Mouse (Mus musculus) left cerebral cortex, adult 11 months (tissue): ENCODE measurements around the gene Ripor3.

Source experiments
- DNase-seq: peaks from one replicate; pipeline ENCODE4 v3.0.0; 2022; ENCODE audit warnings: low spot score

Gene Ripor3

DNA sequence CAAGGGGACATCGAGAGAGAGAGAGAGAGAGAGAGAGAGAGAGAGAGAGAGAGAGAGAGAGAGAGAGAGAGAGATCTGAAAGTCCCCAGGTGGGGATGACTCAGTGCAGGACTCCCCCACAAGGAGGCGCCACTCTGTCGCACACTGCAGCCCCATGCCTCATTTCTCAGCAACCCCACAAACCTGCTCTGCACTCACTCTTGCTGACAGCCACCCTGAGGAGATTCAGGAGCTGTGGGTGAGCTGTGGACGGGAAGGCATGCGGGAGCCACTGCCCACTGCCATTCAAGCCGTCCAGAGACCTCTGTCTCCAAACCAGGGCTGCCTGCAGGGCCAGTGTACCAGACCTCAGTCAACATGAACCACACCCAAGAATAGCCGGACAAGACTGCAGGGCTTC, 23.7 kb downstream of the Ripor3 start:
- no peak for DNase-seq

DNA sequence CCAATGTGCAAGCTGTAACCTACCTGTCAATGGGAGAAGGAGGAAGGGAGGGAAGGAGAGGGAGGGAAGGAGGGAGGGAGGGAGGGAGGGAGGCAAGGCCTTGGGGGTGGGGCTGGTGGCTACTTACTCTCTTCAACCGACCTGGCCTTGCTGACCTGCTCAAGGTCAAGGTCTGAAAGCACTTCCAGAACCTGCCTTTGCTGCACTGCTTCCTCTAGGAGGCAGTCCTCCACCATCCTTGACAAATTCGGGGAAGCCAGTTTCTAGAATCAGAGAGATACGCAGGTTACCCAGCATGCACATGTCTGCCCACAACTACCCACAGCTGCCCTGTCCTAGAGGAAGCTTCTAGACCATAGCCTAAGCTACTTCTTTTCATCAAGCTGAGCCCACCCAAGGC, 25.5 kb downstream of the Ripor3 start:
- no peak for DNase-seq

DNA sequence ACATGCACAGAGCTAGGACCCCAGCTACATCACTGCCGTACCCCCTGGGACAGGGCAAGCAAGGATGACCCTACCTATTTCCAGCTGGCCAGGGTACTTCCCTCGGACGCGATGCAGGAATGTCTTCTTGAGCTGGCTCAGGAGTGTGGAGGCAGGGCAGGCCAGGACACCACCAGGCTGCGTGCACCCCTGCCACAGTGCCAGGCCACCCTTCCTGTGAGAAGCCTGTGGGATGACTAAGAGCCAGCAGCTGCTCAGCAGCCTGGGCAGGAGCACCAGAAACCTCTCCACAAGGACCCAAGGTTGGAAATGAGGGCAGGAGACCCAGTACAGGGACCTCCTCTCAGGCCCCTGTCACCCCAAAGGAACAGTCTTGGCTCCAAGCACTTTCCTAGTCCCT, 26.0 kb downstream of the Ripor3 start:
- no peak for DNase-seq

DNA sequence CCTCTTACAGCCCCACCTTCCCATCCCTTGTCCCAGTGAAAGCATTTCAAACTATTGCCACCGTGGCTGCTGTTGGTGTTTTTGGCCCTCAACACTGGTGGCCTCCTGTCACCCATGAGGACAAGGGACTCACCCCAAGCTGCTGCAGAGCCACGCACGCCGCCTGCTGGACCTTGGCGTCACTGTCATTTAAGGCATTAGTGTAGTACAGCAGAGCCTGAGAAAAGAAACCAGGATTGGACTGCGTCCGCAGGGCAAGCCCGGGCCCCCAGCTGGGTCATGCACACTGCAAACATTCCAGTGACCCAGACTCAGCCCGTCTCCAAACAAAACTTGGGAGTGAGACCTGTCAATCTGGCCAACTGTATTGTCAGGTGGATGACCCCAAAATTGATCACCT, 27.8 kb downstream of the Ripor3 start:
- no peak for DNase-seq

DNA sequence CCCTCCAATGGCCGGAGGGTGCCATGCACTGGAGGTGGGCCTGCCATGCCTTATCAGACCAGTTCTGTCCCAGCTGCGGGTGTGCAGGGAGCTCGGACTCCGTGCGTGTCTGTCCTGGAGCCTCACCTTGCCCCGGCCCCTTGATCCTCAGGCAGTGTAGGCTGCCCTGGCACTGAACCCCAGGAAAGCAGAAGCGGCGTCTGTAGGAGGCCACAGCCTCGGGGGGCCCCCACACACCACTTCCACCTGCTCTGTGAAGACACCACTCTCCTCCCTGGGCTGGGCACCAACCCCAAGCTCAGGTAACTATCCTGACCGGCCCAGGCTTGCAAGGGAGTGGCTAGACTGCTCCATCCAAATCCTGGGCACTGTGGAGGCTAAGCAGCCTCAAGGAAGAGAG, 30.0 kb downstream of the Ripor3 start:
- no peak for DNase-seq

DNA sequence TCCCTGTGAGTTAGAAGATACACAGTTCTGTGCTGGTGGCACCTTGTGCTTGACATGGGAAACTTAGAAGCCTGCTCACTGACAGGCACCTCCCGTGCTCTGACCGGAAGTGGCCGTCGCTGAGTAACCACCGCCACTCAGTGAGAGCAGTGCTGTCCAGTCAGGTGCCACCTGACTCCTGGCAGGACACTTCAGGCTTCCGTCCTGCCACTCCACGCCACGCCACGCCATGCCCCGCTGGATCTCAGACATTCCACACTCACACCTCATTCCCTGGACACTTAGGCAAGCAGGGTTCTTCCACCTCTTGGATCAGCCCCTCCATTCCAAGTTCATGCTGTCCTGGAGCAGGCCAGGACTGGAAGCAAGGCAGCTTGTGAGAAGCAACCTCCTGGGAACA, 32.1 kb downstream of the Ripor3 start:
- no peak for DNase-seq

DNA sequence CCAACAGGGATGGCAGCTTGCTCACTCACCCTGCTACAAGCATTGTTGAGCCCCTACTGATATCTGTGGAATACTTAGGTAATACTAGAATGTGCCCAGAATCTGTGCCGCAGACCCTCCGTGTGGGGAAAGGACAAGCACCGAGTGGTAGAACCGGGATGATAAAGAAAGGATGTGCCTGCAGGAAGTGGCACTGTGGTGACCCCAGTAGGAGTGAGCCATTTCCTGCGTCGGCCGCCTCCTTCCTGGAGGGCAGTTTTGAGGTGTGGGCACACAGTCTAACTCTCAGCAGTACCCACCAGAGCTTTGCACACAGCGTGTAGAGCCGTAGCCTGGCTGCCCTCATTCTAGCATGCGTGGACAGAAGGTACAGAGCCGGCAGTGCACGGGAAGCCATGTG, 34.7 kb downstream of the Ripor3 start:
- DNase-seq: no peak

DNA sequence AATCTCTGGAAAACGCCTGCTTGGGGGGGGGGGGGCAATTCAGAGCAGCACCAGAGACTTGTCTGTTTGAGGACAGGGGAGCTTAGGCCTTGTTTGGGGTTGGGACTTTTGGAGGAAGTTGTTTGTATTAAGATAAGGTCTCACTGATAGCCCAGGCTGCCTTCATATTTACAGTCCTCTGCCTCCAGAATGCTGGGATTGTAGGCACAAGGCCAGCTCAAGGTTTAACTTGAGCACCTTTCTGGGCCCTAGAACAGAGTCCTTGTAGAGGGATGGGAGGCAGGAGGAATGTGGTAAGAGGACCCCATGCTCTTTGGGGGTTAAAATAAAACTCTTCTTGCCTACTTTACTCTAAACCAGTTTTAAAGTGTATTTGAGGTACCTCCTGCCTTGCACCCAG, 37.6 kb downstream of the Ripor3 start:
- DNase-seq: no peak

DNA sequence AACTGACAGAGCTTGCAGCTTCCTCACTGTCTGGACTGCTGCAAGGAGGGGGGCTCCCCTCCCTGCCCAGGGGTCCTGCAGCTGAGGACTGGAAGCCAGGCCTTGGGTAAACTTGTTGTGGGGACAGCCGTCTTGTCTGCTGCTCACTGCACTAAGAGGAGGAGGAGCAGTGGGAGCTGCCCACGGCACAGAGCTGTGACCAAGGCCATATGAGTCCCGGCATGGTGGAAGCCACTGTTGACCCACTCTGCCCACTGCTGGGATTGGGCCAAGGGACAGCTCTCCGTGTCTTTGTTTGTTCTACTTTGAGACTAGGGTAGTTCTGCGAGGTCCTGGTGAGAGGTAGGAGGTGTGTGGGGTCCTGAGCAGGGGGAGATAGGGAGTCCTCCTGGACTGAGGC, 38.3 kb downstream of the Ripor3 start:
- no peak for DNase-seq

DNA sequence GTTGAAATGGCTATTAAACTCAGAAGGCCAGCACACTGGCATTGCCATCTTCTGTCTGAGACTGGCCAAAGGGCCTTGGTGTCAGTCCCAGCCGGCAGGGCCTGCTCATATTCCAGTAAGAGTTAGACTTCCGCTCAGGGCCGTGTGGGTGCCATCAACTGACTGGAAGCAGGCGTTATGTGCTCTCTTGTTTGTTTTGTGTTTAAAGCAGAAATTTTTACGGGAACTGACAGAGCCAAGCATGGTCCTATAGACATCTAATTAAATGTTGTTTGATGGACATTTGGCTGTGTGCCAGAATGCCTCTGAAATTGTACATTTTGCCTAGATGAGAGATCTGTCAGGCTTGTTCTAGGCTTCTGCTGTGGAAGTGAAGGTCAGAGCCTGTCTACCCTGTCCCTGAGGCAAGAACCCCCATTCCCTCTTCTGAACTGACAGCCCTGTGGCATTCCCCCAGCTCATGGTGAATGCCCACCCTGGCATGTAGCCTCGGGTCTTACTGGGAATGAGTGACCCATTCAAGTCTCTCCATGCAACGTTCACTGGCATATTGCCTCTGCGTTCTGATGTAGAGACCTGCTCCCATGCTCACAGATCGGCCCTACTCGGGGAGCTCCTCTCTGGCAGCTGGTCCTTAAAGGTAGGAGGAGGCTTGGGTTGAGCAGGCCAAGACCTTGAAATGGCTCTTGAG, 40.4 kb downstream of the Ripor3 start:
- no peak for DNase-seq

DNA sequence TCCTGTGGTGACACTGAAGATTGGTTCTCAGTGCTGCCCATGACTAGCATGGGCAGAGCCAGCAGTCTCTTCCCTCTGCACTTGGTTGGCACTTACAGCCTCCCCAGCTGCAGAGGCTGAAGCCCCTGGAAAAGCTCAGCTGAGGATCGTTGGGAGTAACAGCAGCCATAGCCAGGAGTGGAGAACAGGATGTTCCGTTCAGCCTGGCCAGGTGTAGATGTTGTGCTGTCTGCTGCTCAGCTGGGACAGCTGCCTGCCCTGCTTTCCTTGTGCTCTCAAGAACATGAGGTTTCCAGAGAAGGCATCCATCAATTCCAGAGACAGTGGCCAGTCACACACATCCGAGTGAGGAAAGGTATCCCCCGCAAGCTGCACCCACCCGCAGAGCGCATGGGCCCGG, 41.9 kb downstream of the Ripor3 start:
- no peak for DNase-seq

DNA sequence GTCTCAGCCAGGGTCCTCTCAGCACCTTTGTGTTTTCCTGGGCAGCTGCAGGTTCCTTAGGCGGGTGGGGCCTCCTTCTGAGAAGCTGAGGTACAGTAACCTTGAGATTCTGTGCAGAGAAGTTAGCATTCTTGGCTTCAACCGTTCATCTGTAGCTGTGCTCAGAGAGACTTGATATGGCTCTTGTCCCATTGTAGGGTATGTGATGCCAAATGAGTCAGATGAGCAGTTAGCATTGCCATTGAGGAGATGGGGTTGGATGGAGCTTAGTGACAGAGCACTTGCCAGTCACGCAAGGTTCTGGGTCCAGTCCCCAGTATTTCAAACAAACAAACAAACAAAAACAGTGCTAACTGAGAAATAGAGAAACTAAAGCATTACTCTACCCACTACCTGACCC, 44.5 kb downstream of the Ripor3 start:
- DNase-seq: no peak

DNA sequence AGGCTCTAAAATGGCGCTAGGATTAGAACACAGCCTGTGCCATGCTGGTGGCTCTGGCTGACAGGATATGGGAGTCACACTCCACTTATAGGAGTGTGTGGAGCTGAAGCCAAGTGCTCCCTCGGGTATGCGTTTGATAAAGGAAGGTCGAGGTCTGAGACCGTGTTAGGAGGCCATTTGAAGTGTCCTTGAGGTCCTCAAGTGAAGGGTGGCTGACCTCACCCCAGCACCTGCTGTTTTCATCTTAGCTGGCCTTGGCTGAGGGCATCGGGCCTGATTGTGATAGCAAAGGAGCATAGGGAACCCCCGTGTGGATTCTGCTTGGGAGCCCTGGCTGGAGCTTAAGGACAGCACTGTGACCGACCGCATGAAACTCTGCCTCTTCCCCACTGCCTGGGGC, 46.1 kb downstream of the Ripor3 start:
- no peak for DNase-seq

DNA sequence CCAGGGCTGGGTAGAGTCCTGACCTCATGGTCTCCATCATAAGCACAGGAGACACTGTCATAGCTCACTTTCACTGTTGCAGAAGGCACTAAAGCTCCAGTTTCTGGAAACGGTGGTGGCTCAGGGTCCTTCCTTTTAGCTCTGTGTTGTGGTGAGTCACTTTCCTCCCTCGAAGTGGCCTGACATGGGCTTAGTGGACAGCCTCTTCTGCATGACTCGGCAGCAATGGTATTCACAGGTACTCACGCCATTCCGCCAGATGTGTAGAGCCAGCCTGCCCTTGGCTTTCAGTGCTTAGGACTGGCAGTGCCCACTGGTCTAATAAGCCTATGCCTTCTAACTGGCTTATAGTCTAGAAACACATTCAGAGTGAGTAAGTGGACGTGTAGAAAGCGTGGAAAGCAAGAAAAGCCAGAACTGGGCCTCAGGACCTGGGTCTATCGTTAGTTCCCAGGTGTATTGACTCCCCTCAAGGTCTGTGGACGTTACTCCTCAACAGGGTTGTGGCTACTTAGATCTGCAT, 46.6 kb downstream of the Ripor3 start:
- DNase-seq: no peak

DNA sequence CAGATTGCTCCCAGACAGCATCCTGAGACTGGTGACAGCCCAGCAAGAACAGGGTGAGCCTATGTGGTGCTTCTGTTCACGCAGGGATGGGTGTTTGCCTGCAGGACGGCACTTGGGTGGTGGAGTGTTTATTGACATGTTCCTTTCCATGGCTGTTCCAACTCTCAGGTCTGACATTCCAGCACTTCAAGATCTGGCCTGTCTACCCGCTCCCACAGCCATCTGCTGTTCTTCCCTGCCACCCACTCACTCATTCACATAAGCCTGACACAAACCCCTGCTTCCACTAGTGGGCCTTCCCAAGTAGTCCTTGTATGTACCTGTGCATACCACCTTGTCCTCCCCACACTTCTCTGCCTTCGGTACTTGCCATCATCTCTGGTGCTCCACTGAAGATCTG, 47.2 kb downstream of the Ripor3 start:
- DNase-seq: no peak

DNA sequence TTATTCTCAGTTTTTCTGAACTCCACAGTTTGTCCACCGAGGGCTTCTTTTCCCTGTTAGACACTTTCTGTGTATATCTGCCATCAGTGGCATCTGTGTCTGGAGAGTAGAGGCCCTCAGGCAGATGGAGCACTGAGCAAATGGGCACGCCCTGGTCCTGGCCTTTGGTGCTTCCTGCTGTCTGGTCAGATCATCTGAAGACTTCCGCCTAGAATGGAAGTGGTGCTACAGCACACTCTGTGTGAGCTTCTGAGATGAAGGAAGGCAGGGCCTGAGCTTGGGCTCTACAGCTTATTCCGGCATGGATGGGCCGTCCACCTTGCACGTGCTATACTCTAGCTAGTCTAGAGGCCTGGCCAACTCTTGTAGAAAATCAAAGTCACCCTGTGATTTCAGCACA, 48.1 kb downstream of the Ripor3 start:
- DNase-seq: no peak

DNA sequence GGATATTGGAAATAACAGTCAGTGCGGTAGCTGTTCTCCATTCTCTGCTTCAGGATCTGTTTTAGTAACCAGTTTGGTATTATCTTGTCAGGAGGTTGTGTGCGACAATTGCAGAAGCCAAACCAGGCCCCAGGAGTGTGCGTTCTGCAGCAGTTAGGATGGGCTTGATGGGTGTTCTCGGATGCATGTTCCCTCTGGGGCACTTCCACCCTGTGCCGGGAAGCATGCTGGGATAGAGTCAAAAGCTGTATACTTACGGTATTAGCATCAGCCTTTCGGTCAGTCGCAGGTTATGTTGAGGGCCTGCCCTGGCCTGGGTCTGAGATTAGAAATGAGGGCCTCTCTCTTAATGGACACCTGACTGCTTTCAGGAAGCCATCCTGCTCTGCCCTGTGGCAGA, 49.8 kb downstream of the Ripor3 start:
- DNase-seq: no peak

DNA sequence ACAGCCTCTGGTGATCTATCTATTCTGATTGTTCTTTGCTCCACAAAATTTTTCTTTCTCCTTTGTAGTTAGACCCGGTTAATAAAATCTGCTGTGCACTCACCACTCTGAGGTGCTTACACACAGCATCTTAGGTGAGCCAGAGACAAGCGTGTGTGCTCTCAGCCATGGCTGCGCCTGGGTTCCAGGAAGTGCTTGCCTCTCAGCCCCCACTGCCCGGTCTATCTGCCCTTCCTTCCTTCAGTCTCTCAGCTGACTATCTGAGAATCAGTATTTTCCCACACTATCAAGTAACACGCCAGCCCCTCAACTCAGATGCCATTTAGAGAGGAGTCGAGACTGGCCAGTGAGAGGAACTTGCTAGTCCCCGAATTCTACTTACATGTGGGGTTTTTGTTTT, 50.4 kb downstream of the Ripor3 start:
- no peak for DNase-seq

DNA sequence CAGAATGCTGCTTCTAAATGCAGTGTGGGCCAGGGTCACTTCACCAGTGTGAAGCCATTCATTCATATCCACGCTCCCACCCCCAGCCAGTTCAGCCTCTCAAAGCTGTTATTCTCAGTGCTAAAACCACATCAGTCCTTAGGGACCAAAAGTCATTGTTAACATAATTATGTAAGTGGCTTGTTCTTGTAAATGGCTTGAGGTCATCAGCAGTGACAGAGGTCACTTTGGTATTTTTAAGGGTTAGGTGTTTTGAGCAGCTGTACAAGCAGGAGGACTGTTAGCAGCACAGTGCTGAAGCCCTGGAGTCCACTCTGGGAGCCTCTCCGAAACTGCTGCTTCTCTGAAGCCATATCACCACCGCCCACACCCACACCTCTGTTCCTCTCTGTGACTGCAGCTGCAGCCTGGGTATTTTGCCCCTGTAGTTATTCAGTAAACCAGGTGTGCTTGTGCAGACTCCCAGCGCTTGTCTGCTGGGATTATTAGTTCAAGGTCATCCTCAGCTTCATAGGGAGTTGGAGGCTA, 51.0 kb downstream of the Ripor3 start:
- no peak for DNase-seq

DNA sequence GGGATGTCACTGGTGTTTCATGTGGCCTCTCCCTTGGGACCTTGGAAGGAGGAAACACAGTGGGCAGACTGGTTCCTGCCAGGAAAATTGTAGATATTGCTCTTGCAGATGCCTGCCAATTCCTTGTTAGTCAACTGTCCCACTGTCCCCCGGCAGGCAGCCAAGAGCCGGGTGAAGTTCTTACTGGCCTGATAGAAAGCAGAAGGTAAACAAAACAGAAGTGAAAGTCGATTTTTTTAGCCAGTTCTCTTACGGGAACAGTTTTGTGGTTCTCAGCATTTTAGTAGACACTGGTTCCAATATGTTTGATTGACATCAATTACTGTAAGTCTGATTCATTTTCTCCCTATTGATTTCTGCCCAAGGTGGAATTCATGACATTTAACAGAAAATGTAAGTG, 51.6 kb downstream of the Ripor3 start:
- DNase-seq: no peak

DNA sequence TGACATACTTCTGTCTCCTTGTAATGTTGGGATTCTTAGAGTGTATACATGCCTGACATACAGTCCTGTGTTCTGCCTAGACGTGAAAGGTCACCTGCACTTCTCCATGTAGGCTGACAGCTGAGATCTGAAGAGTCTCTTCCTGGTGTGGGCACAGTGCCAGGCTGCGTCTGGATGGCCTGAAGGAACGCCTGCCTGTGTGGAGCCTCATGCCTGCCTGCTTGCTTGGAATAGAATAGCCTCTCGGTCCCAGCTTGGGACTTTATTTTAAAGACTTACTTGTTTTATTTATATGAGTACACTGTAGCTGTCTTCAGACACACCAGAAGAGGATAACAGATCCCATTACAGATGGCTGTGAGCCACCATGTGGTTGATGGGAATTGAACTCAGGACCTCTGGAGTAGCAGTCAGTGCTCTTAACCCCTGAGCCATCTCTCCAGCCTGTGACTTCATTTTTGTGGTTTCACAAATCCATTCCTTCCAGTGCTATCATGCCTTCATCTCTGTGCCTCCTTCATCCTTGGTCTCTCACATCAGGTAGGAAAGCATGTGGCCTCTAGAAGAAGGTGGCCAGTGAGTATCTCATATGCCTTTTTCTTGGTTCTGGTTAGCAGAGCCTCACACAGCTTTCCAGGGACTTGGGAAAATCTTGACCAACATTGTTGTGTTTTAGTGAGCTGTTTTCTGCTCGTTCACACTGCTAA, 52.2 kb downstream of the Ripor3 start:
- no peak for DNase-seq

DNA sequence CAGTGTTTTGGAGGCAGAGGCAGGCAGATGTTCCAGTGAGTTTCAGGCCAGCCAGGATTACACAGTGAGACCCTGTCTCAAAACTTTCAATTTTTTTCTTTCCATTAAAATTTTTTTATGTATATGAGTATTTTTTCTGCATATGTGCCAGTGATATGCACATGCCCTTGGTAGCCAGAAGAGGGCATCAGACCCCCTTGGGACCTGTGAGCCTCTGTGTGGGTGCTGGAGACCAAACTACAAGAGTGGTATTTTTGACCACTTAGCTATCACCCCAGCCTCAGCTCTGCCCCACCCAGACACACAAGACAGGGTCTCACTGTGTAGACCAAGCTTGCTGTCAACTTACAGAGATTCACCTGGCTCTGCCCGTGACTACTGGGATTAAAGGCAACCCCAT, 52.9 kb downstream of the Ripor3 start:
- no peak for DNase-seq

DNA sequence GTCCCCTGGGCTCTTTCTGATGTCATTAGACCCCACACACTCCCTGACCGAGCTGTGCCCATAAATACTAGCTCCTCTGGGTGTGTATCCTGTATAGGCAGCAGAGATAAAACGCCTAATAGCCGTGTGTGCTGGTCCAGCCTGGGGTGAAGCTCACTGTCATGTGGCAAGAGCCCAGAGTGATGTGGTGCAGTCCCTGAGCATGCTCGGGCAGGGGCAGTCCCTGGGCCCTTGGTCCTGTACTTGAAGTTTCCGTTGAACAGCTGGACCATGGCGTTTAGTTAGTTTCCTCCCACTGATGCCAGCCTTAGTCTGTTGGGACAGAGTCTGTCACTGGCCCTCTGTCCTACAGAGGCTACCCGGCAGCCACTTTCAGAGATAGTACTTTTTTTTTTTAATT, 55.5 kb downstream of the Ripor3 start:
- no peak for DNase-seq

DNA sequence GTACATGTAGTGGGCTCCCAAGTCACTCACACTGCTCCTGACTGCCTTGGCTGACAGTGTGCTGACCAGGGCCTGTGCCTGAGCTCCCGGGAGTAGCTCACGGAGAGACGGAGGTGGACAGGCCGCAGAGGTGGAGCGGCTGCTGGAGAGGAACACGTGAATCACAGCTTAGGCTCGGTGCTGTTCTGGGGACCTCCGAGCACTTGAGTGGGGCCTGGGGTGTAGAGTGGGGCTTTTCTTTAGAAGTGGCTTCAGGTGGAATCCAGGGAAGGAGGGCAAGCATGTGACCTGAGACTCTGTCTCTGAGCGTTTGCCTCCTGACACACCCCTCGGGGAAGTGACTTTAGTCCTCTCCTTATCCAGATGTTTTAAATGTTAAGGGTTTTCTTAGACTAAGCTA, 56.6 kb downstream of the Ripor3 start:
- no peak for DNase-seq
